18 mouse cellular contexts compared by ENCODE assay signal in the genomic region with DNA sequence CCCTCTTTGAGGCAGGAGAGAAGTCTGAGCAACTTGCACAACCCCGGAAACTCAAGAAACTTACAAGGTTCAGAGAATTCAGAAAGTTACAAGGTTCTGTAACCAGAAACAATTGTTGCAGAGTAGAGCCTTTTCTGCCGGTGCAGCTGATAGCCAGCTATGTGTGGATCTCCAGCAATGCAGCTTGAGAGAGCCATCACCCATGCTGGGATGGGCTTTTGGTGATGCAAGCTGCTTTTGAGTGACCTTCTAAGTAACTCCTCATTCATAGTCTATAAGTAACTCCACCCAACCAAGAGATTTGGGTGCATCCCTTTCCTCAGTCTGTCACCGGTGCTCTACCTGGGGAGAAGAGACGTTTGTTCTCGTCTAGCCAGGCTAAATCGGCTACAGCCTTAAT.
"Had no signal": no experiment of that assay in that cellular context is flagged by ENCODE, and none has a peak within 500 bp of the region (broad histone marks: within the 10 kb centered on the region; RNA-seq: fewer than 3 reads in every experiment).

No protein-coding gene starts in this region.

- H3K9ac ChIP-seq: liver, embryonic 15.5 days; liver, postnatal 0 days; lung, embryonic 15.5 days; midbrain, embryonic 12.5 days; midbrain, embryonic 15.5 days; neural tube, embryonic 12.5 days; stomach, embryonic 15.5 days had no signal

- H3K36me3 ChIP-seq: lung, embryonic 15.5 days; midbrain, embryonic 15.5 days; stomach, embryonic 15.5 days had no signal

- H3K4me1 ChIP-seq: liver, embryonic 15.5 days; lung, embryonic 15.5 days; midbrain, embryonic 15.5 days; neural tube, embryonic 12.5 days; stomach, embryonic 15.5 days had no signal

- H3K4me2 ChIP-seq: liver, embryonic 15.5 days; lung, embryonic 15.5 days; midbrain, embryonic 12.5 days; midbrain, embryonic 15.5 days; neural tube, embryonic 12.5 days; stomach, embryonic 15.5 days had no signal

- DNase-seq: liver, postnatal 0 days; lung, adult 2 months; lung, postnatal 14 days; lung, postnatal 36 days; right cerebral cortex, postnatal 14 days; thymus, adult 2 months; thymus, postnatal 25 days; thymus, postnatal 4 days had no signal

- H3K27ac ChIP-seq: liver, embryonic 15.5 days; lung, embryonic 15.5 days; macrophage; midbrain, embryonic 12.5 days; midbrain, embryonic 15.5 days; neural tube, embryonic 12.5 days; stomach, embryonic 15.5 days; stomach, postnatal 0 days had no signal

- H3K4me3 ChIP-seq: liver, embryonic 15.5 days; lung, embryonic 15.5 days; megakaryocyte, embryonic 14.5 days; midbrain, embryonic 12.5 days; midbrain, embryonic 15.5 days; neural tube, embryonic 12.5 days; stomach, embryonic 15.5 days had no signal

- H3K27me3 ChIP-seq: liver, embryonic 15.5 days; lung, embryonic 15.5 days; megakaryocyte, embryonic 14.5 days; midbrain, embryonic 12.5 days; midbrain, embryonic 15.5 days; neural tube, embryonic 12.5 days; stomach, embryonic 15.5 days had no signal

- H3K9me3 ChIP-seq: liver, embryonic 15.5 days; lung, embryonic 15.5 days; megakaryocyte, embryonic 14.5 days; midbrain, embryonic 12.5 days; midbrain, embryonic 15.5 days; neural tube, embryonic 12.5 days; stomach, embryonic 15.5 days had no signal

- ATAC-seq: liver, postnatal 0 days; lung, postnatal 0 days; midbrain, embryonic 15.5 days had no signal
